ENCODE assay signal across 36 mouse cellular contexts in genomic region chr8:41950736-41951135, GRCm38 (mm10).
DNase-seq lines count a peak whose midpoint lies in the region; ATAC-seq and TF ChIP-seq lines count a peak whose summit lies in the region.
"Had no signal": no experiment of that assay in that cellular context is flagged by ENCODE, and none has a peak within 500 bp of the region (broad histone marks: within the 10 kb centered on the region; RNA-seq: fewer than 3 reads in every experiment).

No protein-coding gene starts in this region.

- peak; percentile 29; the same call in 1 of the 2 replicates for ATAC-seq in forebrain, postnatal 0 days
- ATAC-seq in forebrain, embryonic 16.5 days = no peak
- ATAC-seq: intestine, postnatal 0 days; liver, embryonic 12.5 days; liver, postnatal 0 days; lung, postnatal 0 days; Patski had no signal

- no peak for TF ChIP-seq CTCF in forebrain, postnatal 0 days (IDR thresholded peaks at IDR 0.05; ENCODE audit: low read depth)
- no peak for TF ChIP-seq CTCF in lung, adult 2 months (IDR thresholded peaks at IDR 0.05; ENCODE audit: insufficient read depth, low read length)

- H3K4me1 ChIP-seq in forebrain, postnatal 0 days (ENCODE audit: insufficient read depth) = no peaks in the 10 kb centered on the region
- H3K4me1 ChIP-seq in forebrain, embryonic 16.5 days (replicated peaks; ENCODE audit: control insufficient read depth, insufficient read depth, low read length) = no peaks in the 10 kb centered on the region
- H3K4me1 ChIP-seq in lung, adult 2 months (ENCODE audit: control insufficient read depth, insufficient read depth, low read length) = no peaks in the 10 kb centered on the region
- H3K4me1 ChIP-seq: embryonic facial prominence, embryonic 13.5 days; forebrain, embryonic 12.5 days; hindbrain, embryonic 13.5 days; liver, embryonic 12.5 days; megakaryocyte, embryonic 14.5 days; midbrain, embryonic 12.5 days; neural tube, embryonic 12.5 days had no signal

- 44% methylated on average over 1 of the region's 1 CpGs for WGBS in forebrain, postnatal 0 days
- WGBS in forebrain, embryonic 16.5 days = 67% methylated on average over 1 of the region's 1 CpGs
- WGBS in lung, adult 2 months = 82% methylated on average over 1 of the region's 1 CpGs

- no peak overlapping the region for H3K27ac ChIP-seq in forebrain, postnatal 0 days (ENCODE audit: low read depth, low read length)
- H3K27ac ChIP-seq in forebrain, embryonic 16.5 days (ENCODE audit: low read length) = no peak overlapping the region
- H3K27ac ChIP-seq: embryonic facial prominence, embryonic 13.5 days; forebrain, embryonic 12.5 days; gastrocnemius, adult 2 months; hindbrain, embryonic 13.5 days; left cerebral cortex, adult 2 months; liver, embryonic 12.5 days; midbrain, embryonic 12.5 days; neural tube, embryonic 12.5 days had no signal

- no peak for TF ChIP-seq POLR2A in lung, adult 2 months (IDR thresholded peaks at IDR 0.05; ENCODE audit: borderline replicate concordance, extremely low read depth, low read depth, low read length)

- peak; percentile 12 for DNase-seq in cerebellum, adult 9-10 months
- no peak for DNase-seq in cerebellum, adult 8-10 months
- DNase-seq in forebrain, postnatal 0 days = peak; percentile 9
- DNase-seq in layer of hippocampus, adult 9-11 months = peak; percentile 6
- no peak for DNase-seq in layer of hippocampus, adult 8-10 months (ENCODE audit: low spot score in 2 of 2)
- DNase-seq in lung, adult 2 months = no peak
- DNase-seq: adrenal gland, postnatal 10 days; embryo, embryonic 11 days; gastrocnemius, adult 2 months; gastrocnemius, postnatal 36 days; heart, adult 18-20 months; heart, postnatal 36 days; kidney, adult 9 months; kidney, postnatal 10 days; liver, postnatal 0 days; lung, postnatal 4 days; right cerebral cortex, adult 18-20 months; spleen, adult 18-20 months; thymus, adult 18-20 months; thymus, postnatal 25 days had no signal

- no peak overlapping the region for H3K4me2 ChIP-seq in forebrain, postnatal 0 days (ENCODE audit: low read depth)
- no peak overlapping the region for H3K4me2 ChIP-seq in forebrain, embryonic 16.5 days (ENCODE audit: low read length)
- H3K4me2 ChIP-seq: embryonic facial prominence, embryonic 13.5 days; forebrain, embryonic 12.5 days; heart, embryonic 11.5 days; hindbrain, embryonic 13.5 days; liver, embryonic 12.5 days; midbrain, embryonic 12.5 days; neural tube, embryonic 12.5 days had no signal

- no peaks in the 10 kb centered on the region for H3K36me3 ChIP-seq in forebrain, postnatal 0 days (ENCODE audit: insufficient read depth)
- H3K36me3 ChIP-seq in forebrain, embryonic 16.5 days (ENCODE audit: control insufficient read depth, insufficient read depth) = no peaks in the 10 kb centered on the region
- H3K36me3 ChIP-seq: embryonic facial prominence, embryonic 13.5 days; forebrain, embryonic 12.5 days; G1E; hindbrain, embryonic 13.5 days; liver, embryonic 12.5 days; midbrain, embryonic 12.5 days; neural tube, embryonic 12.5 days had no signal

- no peak overlapping the region for H3K4me3 ChIP-seq in forebrain, postnatal 0 days (ENCODE audit: low read depth, low read length)
- no peak overlapping the region for H3K4me3 ChIP-seq in forebrain, embryonic 16.5 days (replicated peaks; ENCODE audit: low read length)
- no peak overlapping the region for H3K4me3 ChIP-seq in lung, adult 2 months (replicated peaks; ENCODE audit: extremely low read depth, low read depth, low read length)
- H3K4me3 ChIP-seq: embryonic facial prominence, embryonic 13.5 days; erythroblast, embryonic 14.5 days; forebrain, embryonic 12.5 days; gastrocnemius, adult 2 months; hindbrain, embryonic 13.5 days; left cerebral cortex, adult 2 months; liver, embryonic 12.5 days; megakaryocyte, embryonic 14.5 days; midbrain, embryonic 12.5 days; myocyte; neural tube, embryonic 12.5 days had no signal

- H3K27me3 ChIP-seq in forebrain, postnatal 0 days (ENCODE audit: insufficient read depth, low read length) = no peaks in the 10 kb centered on the region
- H3K27me3 ChIP-seq in forebrain, embryonic 16.5 days (replicated peaks; ENCODE audit: control insufficient read depth, insufficient read depth, low read length) = no peaks in the 10 kb centered on the region
- H3K27me3 ChIP-seq: embryonic facial prominence, embryonic 13.5 days; forebrain, embryonic 12.5 days; hindbrain, embryonic 13.5 days; liver, embryonic 12.5 days; megakaryocyte, embryonic 14.5 days; midbrain, embryonic 12.5 days; neural tube, embryonic 12.5 days had no signal

- H3K9me3 ChIP-seq in forebrain, postnatal 0 days (ENCODE audit: low read length) = no peaks in the 10 kb centered on the region
- H3K9me3 ChIP-seq in forebrain, embryonic 16.5 days (ENCODE audit: control insufficient read depth, low read length) = no peaks in the 10 kb centered on the region
- H3K9me3 ChIP-seq: embryonic facial prominence, embryonic 13.5 days; forebrain, embryonic 12.5 days; G1E; hindbrain, embryonic 13.5 days; liver, embryonic 12.5 days; megakaryocyte, embryonic 14.5 days; midbrain, embryonic 12.5 days; neural tube, embryonic 12.5 days had no signal

- H3K9ac ChIP-seq in forebrain, postnatal 0 days = no peak overlapping the region
- no peak overlapping the region for H3K9ac ChIP-seq in forebrain, embryonic 16.5 days (replicated peaks; ENCODE audit: low read depth, low read length)
- H3K9ac ChIP-seq: embryonic facial prominence, embryonic 13.5 days; forebrain, embryonic 12.5 days; hindbrain, embryonic 13.5 days; liver, embryonic 12.5 days; liver, postnatal 0 days; midbrain, embryonic 12.5 days; neural tube, embryonic 12.5 days had no signal

Comparison
In these comparisons a context has a peak if more than half of its experiments do, and no peak if none do; other contexts are left out.
1. DNase-seq: peak in cerebellum, adult 9-10 months (single experiment), forebrain, postnatal 0 days (single experiment) and layer of hippocampus, adult 9-11 months (single experiment); none in cerebellum, adult 8-10 months (single experiment), layer of hippocampus, adult 8-10 months (0 of 2) and lung, adult 2 months (single experiment).